Mouse (Mus musculus) erythroblast, embryonic 14.5 days (primary cell): ENCODE data around the gene Mast2.

Source experiments
- GATA1 ChIP-seq: IDR thresholded peaks from 2 replicates; pipeline ENCODE4 v1.6.1; 2012; ENCODE audit warnings: low read length, inconsistent platforms, mixed read lengths
- TAL1 ChIP-seq: IDR thresholded peaks from 3 replicates; pipeline ENCODE4 v1.6.1; 2012; ENCODE audit warnings: low read length, inconsistent platforms, mixed read lengths

DNA sequence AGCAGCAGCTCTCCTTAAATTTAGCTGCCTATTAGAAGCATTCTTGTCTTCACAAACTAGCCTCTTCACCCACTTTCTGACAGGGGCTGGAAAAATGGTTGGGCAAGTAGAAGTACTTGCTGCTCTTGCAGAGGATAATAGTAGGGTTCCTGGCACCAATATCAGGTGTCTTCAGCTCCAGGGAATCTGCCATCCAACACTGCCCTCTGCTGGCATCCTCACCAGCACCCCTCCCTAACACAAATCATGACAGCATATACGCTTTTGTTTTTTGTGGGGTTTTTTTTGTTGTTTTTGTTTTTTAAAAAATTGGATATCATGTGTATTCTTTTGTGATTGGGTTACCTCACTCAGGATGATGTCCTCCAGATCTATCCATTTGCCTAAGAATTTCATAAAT is 105.9 kb downstream of the Mast2 start:
- no peak for TF ChIP-seq GATA1
- no peak for TF ChIP-seq TAL1
